Mouse (Mus musculus) gastrocnemius, postnatal 4 days (tissue): Measurements from ENCODE around the gene Gm30083. TPM values are rescaled to one million over a fixed set of nuclear protein-coding genes. Genes with fewer than 3 reads are reported as not detected.

ENCODE experiments used
- DNase-seq, 2 experiments: peaks; one replicate each; pipeline ENCODE4 v3.0.0; 2021 to 2022; ENCODE audit warnings: low spot score in 2 of 2, mixed read lengths in 2 of 2
- long read RNA-seq, 2 experiments: library from polyadenylated mRNA; stranded (forward); transcript quantifications; one replicate each; pipeline ENCODE4 v2.0.0; 2021
- total RNA-seq, 2 experiments: library from RNA; stranded (reverse); gene quantifications; 2 replicates each; pipeline ENCODE4 v1.2.3; 2021

The Gm30083 gene
- total RNA-seq, result not detected
- long read RNA-seq, experiment 1, result 0 reads
- long read RNA-seq, experiment 2, result 0 reads

- no peak for DNase-seq
These were observed at the start of gene Gm30083 for GRCm38 (mm10) chr14:34015063-34015462. Gene Gm30083, minus strand, starts transcription at chr14:34015182.

- no peak for DNase-seq
These were observed 37.5 kb upstream of the Gm30083 start, which contains the start of gene Antxrl for GRCm38 (mm10) chr14:34052516-34052915. Gene Antxrl, plus strand, starts transcription at chr14:34052707.

- no peak for DNase-seq
These were observed 35.3 kb upstream of the Gm30083 start for GRCm38 (mm10) chr14:34050101-34050779.

- DNase-seq, result no peak
These were observed 28.4 kb upstream of the Gm30083 start for GRCm38 (mm10) chr14:34043341-34043740.

- DNase-seq, result no peak
These were observed 26.3 kb upstream of the Gm30083 start for GRCm38 (mm10) chr14:34041241-34041640.

GRCm38 (mm10) chr14:34033841-34034610 lies 19.0 kb upstream of the Gm30083 start:
- no peak for DNase-seq

- no peak for DNase-seq
These were observed 11.7 kb upstream of the Gm30083 start for GRCm38 (mm10) chr14:34026710-34027109.

GRCm38 (mm10) chr14:34016938-34017337 lies 2.0 kb upstream of the Gm30083 start:
- DNase-seq, result no peak

GRCm38 (mm10) chr14:34016381-34016780 lies 1.4 kb upstream of the Gm30083 start, which contains the start of gene Gm5460:
Gene Gm5460, plus strand, starts transcription at chr14:34016758.
- no peak for DNase-seq

GRCm38 (mm10) chr14:34002358-34002757 lies 12.6 kb downstream of the Gm30083 start:
- DNase-seq, result no peak

- DNase-seq, result no peak
These were observed 13.5 kb downstream of the Gm30083 start for GRCm38 (mm10) chr14:34001445-34001844.

GRCm38 (mm10) chr14:34000076-34000475 lies 14.9 kb downstream of the Gm30083 start:
- DNase-seq, result no peak

- DNase-seq, result no peak
These were observed 17.6 kb downstream of the Gm30083 start for GRCm38 (mm10) chr14:33997427-33997826.

GRCm38 (mm10) chr14:33993521-33994289 lies 21.3 kb downstream of the Gm30083 start:
- DNase-seq, result no peak

GRCm38 (mm10) chr14:33993051-33993450 lies 21.9 kb downstream of the Gm30083 start:
- DNase-seq, result no peak

- DNase-seq, result no peak
These were observed 23.0 kb downstream of the Gm30083 start for GRCm38 (mm10) chr14:33991971-33992370.

- DNase-seq, result no peak
These were observed 25.8 kb downstream of the Gm30083 start for GRCm38 (mm10) chr14:33989201-33989600.

- no peak for DNase-seq
These were observed 36.4 kb downstream of the Gm30083 start, which contains the start of gene Zfp488 for GRCm38 (mm10) chr14:33978604-33979059. Gene Zfp488, minus strand, starts transcription at chr14:33978764.

- no peak for DNase-seq
These were observed 37.2 kb downstream of the Gm30083 start for GRCm38 (mm10) chr14:33977748-33978147.

GRCm38 (mm10) chr14:33974752-33975151 lies 40.2 kb downstream of the Gm30083 start:
- no peak for DNase-seq

GRCm38 (mm10) chr14:33972679-33973078 lies 42.3 kb downstream of the Gm30083 start:
- no peak for DNase-seq
